Mouse (Mus musculus) neural tube, embryonic 11.5 days (tissue): ENCODE measurements at regions not wholly inside any gene's neighbourhood (a gene's known extent, or its start where the extent isn't known, plus 50 kb on each side); places are given as distances from the start of the nearest gene placed in this dataset.
"Not testable (repeated sequence)": the region's sequence is repeated elsewhere in the genome, so short reads cannot be mapped to it uniquely, and the experiment has no call there.

Source experiments
- ATAC-seq: fragments of 200-750 bp; cut with Nextera tagmentation; 2 replicates; pipeline ENCODE4 v1.8.0; 2017; ENCODE audit warnings: moderate number of reproducible peaks, mild to moderate bottlenecking, moderate TSS enrichment, moderate library complexity; ENCODE audit not compliant: insufficient read depth, low FRiP score, low TSS enrichment
- DNase-seq: peaks from one replicate; pipeline ENCODE4 v3.0.0-alpha.2; 2015; ENCODE audit warnings: low spot score
- H3K27ac ChIP-seq: fragments of 300-500 bp; sonication (generic); 2 replicates; pipeline ENCODE4 v1.5.1; 2014; ENCODE audit warnings: low read depth, mild to moderate bottlenecking, low read length
- H3K27me3 ChIP-seq: fragments of 300-500 bp; sonication (generic); 2 replicates; pipeline ENCODE4 v1.6.1; 2014; ENCODE audit warnings: mild to moderate bottlenecking, low read length, mixed read lengths; ENCODE audit not compliant: control insufficient read depth, insufficient read depth
- H3K36me3 ChIP-seq: fragments of 300-500 bp; sonication (generic); 2 replicates; pipeline ENCODE4 v1.6.1; 2014; ENCODE audit warnings: mild to moderate bottlenecking, low read length, moderate library complexity, mixed read lengths; ENCODE audit not compliant: control insufficient read depth, insufficient read depth
- H3K4me1 ChIP-seq: fragments of 300-500 bp; sonication (generic); 2 replicates; pipeline ENCODE4 v1.6.1; 2014; ENCODE audit warnings: low read length, mixed read lengths; ENCODE audit not compliant: control insufficient read depth, insufficient read depth
- H3K4me2 ChIP-seq: fragments of 300-500 bp; sonication (generic); 2 replicates; pipeline ENCODE4 v1.6.1; 2014; ENCODE audit warnings: low read depth, mild to moderate bottlenecking, moderate library complexity
- H3K4me3 ChIP-seq: fragments of 300-500 bp; sonication (generic); 2 replicates; pipeline ENCODE4 v1.5.1; 2014; ENCODE audit warnings: low read depth, low read length
- H3K9ac ChIP-seq: fragments of 300-500 bp; sonication (generic); 2 replicates; pipeline ENCODE4 v1.6.1; 2014; ENCODE audit warnings: mild to moderate bottlenecking, low read length
- H3K9me3 ChIP-seq: fragments of 300-500 bp; sonication (generic); 2 replicates; pipeline ENCODE4 v1.6.1; 2016; ENCODE audit warnings: low read length; ENCODE audit not compliant: control insufficient read depth
- WGBS: fragments of 180-500 bp; shearing (Covaris S2); extraction: QIAGEN DNeasy Blood & Tissue Kit; methylation state at CpG from one replicate; pipeline ENCODE4 v1.1.7; 2014; 5-methylcytosine and 5-hydroxymethylcytosine counted together

DNA sequence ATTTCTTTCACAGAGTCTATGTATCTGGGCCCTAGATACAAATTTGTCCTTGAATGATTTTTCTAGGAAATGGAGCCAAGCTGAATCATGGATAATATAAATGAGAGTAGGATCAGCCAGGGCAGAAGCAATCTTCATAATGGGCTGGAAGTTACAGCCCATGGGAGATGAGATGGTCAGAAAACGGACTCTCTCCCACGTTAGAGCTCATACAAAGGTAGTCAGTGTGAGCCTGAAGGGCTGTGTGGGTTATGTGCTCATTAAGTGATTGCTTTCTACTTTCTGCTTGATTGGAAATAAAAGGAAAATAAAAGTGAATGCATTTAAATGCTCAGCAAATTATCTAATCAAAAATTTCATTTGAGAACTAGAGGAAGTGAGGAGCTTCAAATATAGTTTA, 2017.1 kb upstream of the Pcdh20 start:
- no peak overlapping the region for H3K9ac ChIP-seq
- WGBS: 75% methylated on average over 2 of the region's 2 CpGs
- ATAC-seq (no peak), DNase-seq (no peak)
- H3K27me3 ChIP-seq: no peaks in the 10 kb centered on the region
- no peaks in the 10 kb centered on the region for H3K9me3 ChIP-seq
- no peak overlapping the region for H3K4me3 ChIP-seq
- no peak overlapping the region for H3K27ac ChIP-seq
- H3K36me3 ChIP-seq: no peaks in the 10 kb centered on the region
- H3K4me1 ChIP-seq: no peaks in the 10 kb centered on the region
- no peak overlapping the region for H3K4me2 ChIP-seq

DNA sequence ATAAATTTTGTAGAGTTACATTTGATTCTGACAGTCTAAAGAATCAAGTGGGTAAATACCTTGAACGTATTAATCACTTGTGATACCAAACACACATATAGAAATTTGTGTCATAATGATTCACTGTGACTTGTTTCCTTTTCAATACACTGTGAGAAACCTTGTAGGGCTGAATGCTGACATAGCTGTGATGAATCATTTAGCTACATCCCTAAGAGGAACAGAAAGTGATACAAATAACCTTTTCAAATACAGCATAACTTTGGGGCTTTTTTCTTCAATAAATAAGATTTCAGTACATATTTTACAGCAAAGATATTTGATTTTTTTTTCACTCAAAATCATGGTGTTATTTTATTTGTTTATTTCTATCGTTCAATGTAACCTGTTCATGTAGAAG, 1976.8 kb upstream of the Pcdh20 start:
- no peaks in the 10 kb centered on the region for H3K36me3 ChIP-seq
- H3K27me3 ChIP-seq: no peaks in the 10 kb centered on the region
- 81% methylated on average over 2 of the region's 2 CpGs for WGBS
- H3K4me1 ChIP-seq: no peaks in the 10 kb centered on the region
- H3K4me3 ChIP-seq: no peak overlapping the region
- H3K27ac ChIP-seq: no peak overlapping the region
- ATAC-seq (no peak), DNase-seq (no peak)
- no peaks in the 10 kb centered on the region for H3K9me3 ChIP-seq
- H3K9ac ChIP-seq: no peak overlapping the region
- H3K4me2 ChIP-seq: no peak overlapping the region

DNA sequence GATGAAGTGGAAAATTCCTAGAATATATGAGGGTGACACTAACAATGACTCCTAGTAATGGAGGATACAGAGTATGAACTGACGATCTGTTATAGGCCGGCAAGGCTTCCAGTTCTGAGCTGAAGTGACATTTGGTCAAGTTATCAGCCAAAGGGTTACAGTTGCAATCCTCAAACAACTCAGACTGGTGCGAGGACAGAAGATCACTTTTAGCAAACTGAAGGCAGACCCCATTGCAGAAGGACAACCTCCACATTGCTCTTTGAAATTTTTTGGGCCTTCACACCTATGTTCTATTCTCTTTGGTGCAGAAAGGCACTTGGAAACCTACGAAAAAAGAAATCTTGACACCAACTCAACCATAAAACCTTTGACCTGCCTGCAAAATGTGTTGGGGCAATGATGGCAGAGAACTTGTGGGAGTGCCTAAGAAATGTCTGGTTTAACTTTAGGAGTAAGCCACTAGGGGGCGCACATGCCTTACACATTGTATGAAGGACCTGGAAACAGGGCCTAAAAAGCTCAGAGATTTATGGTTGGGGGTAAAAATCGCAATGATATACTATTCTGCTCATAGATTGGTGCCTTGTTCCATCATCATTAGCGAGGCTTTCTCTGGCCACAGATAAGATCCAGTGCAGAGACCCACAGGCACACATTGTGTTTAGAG, 1961.8 kb upstream of the Pcdh20 start:
- Histone ChIP-seq H3K9me3 (no peaks in the 10 kb centered on the region), H3K4me2 (no peak overlapping the region), H3K27ac (no peak overlapping the region), H3K4me1 (no peaks in the 10 kb centered on the region), H3K4me3 (no peak overlapping the region), H3K9ac (no peak overlapping the region), H3K36me3 (no peaks in the 10 kb centered on the region), H3K27me3 (no peaks in the 10 kb centered on the region)
- 51% methylated on average over 7 of the region's 7 CpGs for WGBS
- peak; percentile 66 for DNase-seq
- ATAC-seq: peak; percentile 72; the same call in 1 of the 2 replicates

DNA sequence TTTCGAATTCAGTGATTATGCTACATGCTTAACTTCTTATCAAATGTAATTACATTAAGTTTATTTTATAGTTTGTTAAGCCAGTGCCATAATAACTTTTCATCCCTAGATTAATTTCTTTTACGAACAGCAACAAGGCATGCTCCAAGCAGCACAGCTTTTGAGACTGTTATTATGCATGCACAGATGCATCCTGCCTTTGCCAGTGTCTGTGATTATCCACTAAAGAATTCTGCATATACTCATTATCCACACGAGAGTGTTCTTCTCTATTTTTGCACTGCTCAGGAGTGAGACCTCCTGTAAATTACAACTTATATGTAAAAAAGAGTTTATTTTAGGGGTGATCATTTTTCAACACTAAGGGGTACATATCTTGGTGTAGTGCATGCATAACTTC, 1941.5 kb upstream of the Pcdh20 start:
- Histone ChIP-seq H3K27ac (no peak overlapping the region), H3K9me3 (no peaks in the 10 kb centered on the region), H3K4me2 (no peak overlapping the region), H3K36me3 (no peaks in the 10 kb centered on the region), H3K9ac (no peak overlapping the region), H3K4me1 (no peaks in the 10 kb centered on the region), H3K27me3 (no peaks in the 10 kb centered on the region), H3K4me3 (no peak overlapping the region)
- ATAC-seq (no peak), DNase-seq (no peak)
- 83% methylated on average over 3 of the region's 3 CpGs for WGBS

DNA sequence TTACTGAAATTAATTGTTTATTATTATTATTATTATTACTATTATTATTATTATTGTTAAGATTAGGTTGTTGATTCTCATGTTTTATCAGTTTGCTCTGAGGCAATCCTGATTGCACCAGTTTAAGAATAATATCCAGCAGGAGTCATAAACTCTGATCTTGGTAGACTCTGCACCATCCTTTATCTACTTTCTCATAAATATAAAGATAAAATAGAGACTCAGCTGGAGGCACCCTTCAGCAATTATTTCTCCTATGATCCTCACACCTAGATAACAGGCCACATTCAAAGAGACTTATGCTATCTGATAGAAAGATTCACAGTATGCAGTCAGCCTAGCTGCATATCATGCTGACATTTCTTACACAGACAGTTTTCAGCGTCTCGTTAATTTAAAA, 1935.2 kb upstream of the Pcdh20 start:
- H3K27me3 ChIP-seq: no peaks in the 10 kb centered on the region
- DNase-seq: no peak
- no peaks in the 10 kb centered on the region for H3K4me1 ChIP-seq
- no peak overlapping the region for H3K9ac ChIP-seq
- no peak overlapping the region for H3K27ac ChIP-seq
- WGBS: 84% methylated on average over 2 of the region's 2 CpGs
- H3K9me3 ChIP-seq: no peaks in the 10 kb centered on the region
- no peak overlapping the region for H3K4me2 ChIP-seq
- H3K36me3 ChIP-seq: no peaks in the 10 kb centered on the region
- ATAC-seq: no peak
- H3K4me3 ChIP-seq: no peak overlapping the region

DNA sequence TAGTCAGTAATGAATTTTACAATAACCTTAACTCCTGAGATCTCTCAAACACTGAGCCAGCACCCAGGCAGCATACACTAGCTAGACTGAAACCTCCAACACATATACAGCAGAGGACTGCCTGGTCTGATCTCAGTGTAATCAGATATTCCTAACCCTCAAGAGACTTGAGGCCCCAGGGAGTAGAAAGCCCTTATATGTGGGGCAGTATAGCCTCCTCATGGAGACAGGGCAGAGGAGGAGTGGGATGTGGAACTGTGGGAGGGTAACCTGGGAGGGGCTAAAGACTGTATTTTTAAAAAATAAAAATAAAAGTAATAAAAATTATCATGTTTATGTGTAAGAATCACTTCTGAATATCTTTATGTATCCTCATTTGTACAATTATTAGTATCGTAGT, 1934.3 kb upstream of the Pcdh20 start:
- Histone ChIP-seq H3K36me3 (no peaks in the 10 kb centered on the region), H3K4me1 (no peaks in the 10 kb centered on the region), H3K9ac (no peak overlapping the region), H3K9me3 (no peaks in the 10 kb centered on the region), H3K4me2 (no peak overlapping the region), H3K27ac (no peak overlapping the region), H3K27me3 (no peaks in the 10 kb centered on the region), H3K4me3 (no peak overlapping the region)
- 96% methylated on average over 1 of the region's 1 CpGs for WGBS
- DNase-seq (no peak), ATAC-seq (no peak)

DNA sequence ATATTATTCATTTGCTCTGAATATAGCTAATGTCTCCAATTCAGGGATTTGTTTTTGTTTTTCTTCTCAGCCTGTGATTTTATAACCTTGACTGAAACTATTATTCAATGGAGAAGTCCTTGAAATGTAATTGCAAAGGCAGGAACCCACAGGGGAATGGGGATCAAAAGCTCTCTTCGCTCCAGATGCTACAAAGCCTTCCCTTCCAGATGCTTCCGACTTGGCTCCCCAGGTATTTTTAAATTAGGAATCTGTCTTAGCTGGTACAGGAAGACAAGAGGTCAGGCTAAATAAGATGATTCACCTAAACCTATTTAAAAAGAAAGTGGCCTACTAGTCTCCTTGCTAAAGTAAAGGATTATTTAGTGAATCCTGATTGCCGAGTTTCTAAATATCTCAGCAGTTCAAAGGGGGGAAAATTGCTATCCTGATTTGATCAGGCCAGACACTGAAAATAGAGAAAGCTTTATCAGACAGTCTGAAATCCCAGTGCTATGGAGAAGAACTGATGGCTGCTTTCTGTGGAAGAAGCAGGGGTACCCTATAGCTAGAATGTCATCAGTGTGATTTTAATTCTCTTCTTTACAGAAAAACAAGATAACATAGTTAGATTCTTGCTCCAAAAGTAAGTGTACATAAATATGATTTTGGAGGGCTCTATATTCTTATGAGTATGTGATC, 1896.2 kb upstream of the Pcdh20 start:
- Histone ChIP-seq H3K27ac (no peak overlapping the region), H3K36me3 (no peaks in the 10 kb centered on the region), H3K4me3 (no peak overlapping the region), H3K27me3 (no peaks in the 10 kb centered on the region), H3K9me3 (no peaks in the 10 kb centered on the region), H3K4me2 (no peak overlapping the region), H3K9ac (no peak overlapping the region), H3K4me1 (no peaks in the 10 kb centered on the region)
- DNase-seq (no peak), ATAC-seq (no peak)
- 56% methylated on average over 3 of the region's 3 CpGs for WGBS

DNA sequence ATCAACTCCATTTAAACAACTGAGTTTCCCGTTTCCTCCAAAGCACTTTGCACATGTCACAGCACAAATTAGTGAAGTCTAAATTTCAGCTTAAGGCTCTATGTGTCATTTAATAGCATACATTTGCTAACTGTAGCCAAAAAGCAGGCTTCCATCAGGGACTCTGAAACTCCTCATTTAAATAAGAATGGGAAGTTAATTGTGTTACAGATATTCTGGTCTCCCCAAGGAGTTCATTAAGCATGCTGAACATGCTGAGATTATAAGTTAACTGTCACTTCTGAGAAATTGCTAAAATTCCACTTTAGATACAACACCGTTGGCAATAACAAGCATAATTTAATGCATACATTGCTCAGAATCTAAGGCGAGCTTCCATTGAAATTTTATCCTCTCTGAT, 1863.3 kb upstream of the Pcdh20 start:
- 70% methylated on average over 3 of the region's 3 CpGs for WGBS
- H3K27ac ChIP-seq: no peak overlapping the region
- no peaks in the 10 kb centered on the region for H3K36me3 ChIP-seq
- H3K4me2 ChIP-seq: no peak overlapping the region
- H3K9ac ChIP-seq: no peak overlapping the region
- no peaks in the 10 kb centered on the region for H3K27me3 ChIP-seq
- ATAC-seq (no peak), DNase-seq (no peak)
- H3K9me3 ChIP-seq: no peaks in the 10 kb centered on the region
- no peaks in the 10 kb centered on the region for H3K4me1 ChIP-seq
- no peak overlapping the region for H3K4me3 ChIP-seq

DNA sequence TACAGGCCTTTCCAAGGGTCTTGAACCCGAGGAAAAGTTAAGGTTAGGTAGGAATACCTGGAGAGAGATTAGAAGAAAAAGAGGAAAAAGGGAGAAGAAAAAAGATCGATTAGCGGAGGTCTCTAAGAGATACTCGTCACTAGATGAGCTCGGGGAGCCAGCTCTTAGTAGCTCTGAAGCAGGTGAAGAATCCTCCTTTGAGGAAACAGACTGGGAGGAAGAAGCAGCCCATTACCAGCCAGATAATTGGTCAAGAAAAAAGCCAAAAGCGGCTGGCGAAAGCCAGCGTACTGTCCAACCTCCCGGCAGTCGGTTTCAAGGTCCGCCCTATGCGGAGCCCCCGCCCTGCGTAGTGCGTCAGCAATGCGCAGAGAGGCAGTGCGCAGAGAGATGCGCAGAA, 1824.3 kb upstream of the Pcdh20 start:
- DNase-seq, H3K4me3 ChIP-seq, H3K4me2 ChIP-seq, H3K9me3 ChIP-seq, H3K36me3 ChIP-seq, ATAC-seq, H3K27me3 ChIP-seq, H3K9ac ChIP-seq, H3K27ac ChIP-seq, H3K4me1 ChIP-seq: not testable (repeated sequence)
- WGBS: 92% methylated on average over 9 of the region's 18 CpGs
